ENCODE assay signal across 28 mouse cellular contexts in the genomic region with DNA sequence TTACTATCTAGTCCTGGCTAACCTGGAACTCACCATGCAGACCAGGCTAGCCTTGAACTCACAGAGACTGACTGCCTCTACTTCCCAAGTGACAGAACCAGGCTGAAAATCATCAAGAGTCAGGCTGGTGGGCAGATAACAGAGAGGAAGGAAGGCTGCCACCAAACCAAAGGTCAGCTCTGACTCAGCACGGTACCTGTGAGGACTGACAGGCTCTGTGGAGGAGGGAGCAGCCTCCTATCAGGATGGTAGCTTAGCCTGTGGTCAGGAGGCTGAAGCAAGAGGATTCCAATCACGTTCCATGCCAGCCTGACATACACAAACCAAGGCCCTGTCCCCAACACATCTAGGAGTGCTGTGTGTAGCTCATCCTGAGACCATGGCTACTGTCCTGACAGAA. TPM values are rescaled to one million over a fixed set of nuclear protein-coding genes. Genes with fewer than 3 reads are reported as not detected.
DNase-seq lines count a peak whose midpoint lies in the region; ATAC-seq and TF ChIP-seq lines count a peak whose summit lies in the region.
"Had no signal": no experiment of that assay in that cellular context is flagged by ENCODE, and none has a peak within 500 bp of the region (broad histone marks: within the 10 kb centered on the region; RNA-seq: fewer than 3 reads in every experiment).

No protein-coding gene starts in this region.

- no peak overlapping the region for H3K27ac ChIP-seq in intestine, embryonic 16.5 days (ENCODE audit: low read length)
- no peak overlapping the region for H3K27ac ChIP-seq in intestine, embryonic 15.5 days
- peak overlapping the region; percentile 26; the same call in 1 of the 2 replicates for H3K27ac ChIP-seq in thymus, adult 2 months (ENCODE audit: control insufficient read depth, insufficient read depth, low read length)
- H3K27ac ChIP-seq: embryonic facial prominence, embryonic 12.5 days; embryonic facial prominence, embryonic 15.5 days; gastrocnemius, adult 2 months; heart, embryonic 10.5 days; heart, embryonic 13.5 days; hindbrain, embryonic 14.5 days; hindbrain, postnatal 0 days had no signal

- H3K9me3 ChIP-seq in intestine, embryonic 16.5 days (ENCODE audit: control insufficient read depth, low read length), result no peaks in the 10 kb centered on the region
- no peaks in the 10 kb centered on the region for H3K9me3 ChIP-seq in intestine, embryonic 15.5 days
- H3K9me3 ChIP-seq: embryonic facial prominence, embryonic 12.5 days; embryonic facial prominence, embryonic 15.5 days; heart, embryonic 10.5 days; heart, embryonic 13.5 days had no signal

- H3K27me3 ChIP-seq in intestine, embryonic 16.5 days (replicated peaks; ENCODE audit: control insufficient read depth, insufficient read depth, low read length), result no peaks in the 10 kb centered on the region
- no peaks in the 10 kb centered on the region for H3K27me3 ChIP-seq in intestine, embryonic 15.5 days (replicated peaks)
- no peaks in the 10 kb centered on the region for H3K27me3 ChIP-seq in thymus, adult 2 months (ENCODE audit: control insufficient read depth, insufficient read depth, low read length)
- H3K27me3 ChIP-seq: embryonic facial prominence, embryonic 12.5 days; embryonic facial prominence, embryonic 15.5 days had no signal

- TF ChIP-seq POLR2A in thymus, adult 2 months (IDR thresholded peaks at IDR 0.05; ENCODE audit: control insufficient read depth, extremely low read depth, insufficient read depth, low read length, poor library complexity), result no peak

- no peak overlapping the region for H3K4me3 ChIP-seq in intestine, embryonic 16.5 days (ENCODE audit: low read length)
- H3K4me3 ChIP-seq in intestine, embryonic 15.5 days (replicated peaks), result no peak overlapping the region
- no peak overlapping the region for H3K4me3 ChIP-seq in thymus, adult 2 months (ENCODE audit: control insufficient read depth, insufficient read depth, low read length)
- H3K4me3 ChIP-seq: embryonic facial prominence, embryonic 12.5 days; embryonic facial prominence, embryonic 15.5 days; gastrocnemius, adult 2 months; heart, embryonic 10.5 days; heart, embryonic 13.5 days had no signal

- no peak for DNase-seq in thymus, adult 2 months
- no peak for DNase-seq in thymus, postnatal 36 days
- peak; percentile 69 for DNase-seq in yolk sac, embryonic 10.5 days (ENCODE audit: low spot score)
- no peak for DNase-seq in lung, postnatal 25 days (ENCODE audit: low spot score)
- no peak for DNase-seq in heart, adult 11 months
- DNase-seq: adrenal gland, adult 8-10 months; adrenal gland, postnatal 25 days; cerebellum, adult 18-20 months; cerebellum, adult 9-11 months; cerebellum, postnatal 25 days; forebrain, postnatal 0 days; gastrocnemius, adult 2 months; gastrocnemius, postnatal 14 days; heart, adult 18-20 months; heart, postnatal 14 days; heart, postnatal 4 days had no signal

- WGBS in intestine, embryonic 16.5 days, result 64% methylated on average over 2 of the region's 2 CpGs
- whole genome bisulfite sequencing in intestine, embryonic 15.5 days, result 75% methylated on average over 2 of the region's 2 CpGs
- WGBS in thymus, adult 2 months, result 85% methylated on average over 2 of the region's 2 CpGs

- no peaks in the 10 kb centered on the region for H3K36me3 ChIP-seq in intestine, embryonic 16.5 days (ENCODE audit: control insufficient read depth, insufficient read depth, low read length)
- no peaks in the 10 kb centered on the region for H3K36me3 ChIP-seq in intestine, embryonic 15.5 days
- H3K36me3 ChIP-seq in thymus, adult 2 months (ENCODE audit: control insufficient read depth, insufficient read depth, low read length), result no peaks in the 10 kb centered on the region

- no peak overlapping the region for H3K4me2 ChIP-seq in intestine, embryonic 16.5 days (ENCODE audit: low read depth, low read length)
- H3K4me2 ChIP-seq in intestine, embryonic 15.5 days (replicated peaks), result no peak overlapping the region
- H3K4me2 ChIP-seq: embryonic facial prominence, embryonic 12.5 days; embryonic facial prominence, embryonic 15.5 days; heart, embryonic 13.5 days; hindbrain, embryonic 14.5 days had no signal

- ATAC-seq in intestine, embryonic 16.5 days, result peak; percentile 75
- no peak; the same call in 1 of the 2 replicates for ATAC-seq in intestine, embryonic 15.5 days
- ATAC-seq in erythroid progenitor cell, adult 5-6 weeks (replicated peaks; ENCODE audit: low FRiP score, poor library complexity, severe bottlenecking), result peak; percentile 20; the same call in 1 of the 2 replicates
- ATAC-seq: activated CD4-positive, CD25-positive, alpha-beta regulatory T cell, adult 4 months; CD4-positive, CD25-positive, alpha-beta regulatory T cell, adult 4 months; forebrain, embryonic 14.5 days; forebrain, postnatal 0 days; hindbrain, postnatal 0 days had no signal

- no peak overlapping the region for H3K9ac ChIP-seq in intestine, embryonic 16.5 days (ENCODE audit: low read depth, low read length)
- H3K9ac ChIP-seq in intestine, embryonic 15.5 days, result no peak overlapping the region
- H3K9ac ChIP-seq: embryonic facial prominence, embryonic 12.5 days; embryonic facial prominence, embryonic 15.5 days; forebrain, postnatal 0 days; heart, embryonic 13.5 days; hindbrain, embryonic 14.5 days had no signal

- TF ChIP-seq CTCF in thymus, adult 2 months (IDR thresholded peaks at IDR 0.05; ENCODE audit: borderline replicate concordance, control insufficient read depth, extremely low read depth, insufficient read depth, low read length, poor library complexity), result no peak

- no peaks in the 10 kb centered on the region for H3K4me1 ChIP-seq in intestine, embryonic 16.5 days (ENCODE audit: control insufficient read depth, insufficient read depth, low read length)
- H3K4me1 ChIP-seq in intestine, embryonic 15.5 days (replicated peaks), result no peaks in the 10 kb centered on the region
- H3K4me1 ChIP-seq in thymus, adult 2 months (replicated peaks; ENCODE audit: control insufficient read depth, insufficient read depth, low read length), result peaks cover 75% of the 10 kb centered on the region

RNA-seq across cellular contexts. Expression of a gene that starts 54.3 kb away (rescaled TPM):
- polyA plus RNA-seq in intestine, embryonic 16.5 days (2015; fragmentation: Nextera tagmentation; extraction: Ambion mirVana), result 31.4 and 34.1 TPM in 2 replicates
- 34.7 and 38.0 TPM in 2 replicates for polyA plus RNA-seq in intestine, embryonic 15.5 days (2015; fragmentation: Nextera tagmentation; extraction: Ambion mirVana)
- polyA plus RNA-seq in thymus, adult 2 months (2012; rRNA removed), result 197 and 252 TPM in 2 replicates
- 25.9 and 29.3 TPM in 2 replicates for total RNA-seq in erythroid progenitor cell, adult 5-6 weeks (2015; ENCODE audit: low replicate concordance)
- 113 and 134 TPM in 2 replicates for total RNA-seq in erythroid progenitor cell, adult 5-6 weeks (2017; ENCODE audit: low replicate concordance)

RNA-seq across cellular contexts. Expression of a gene that starts 54.4 kb away (rescaled TPM):
- 48.6 and 48.8 TPM in 2 replicates for polyA plus RNA-seq in intestine, embryonic 16.5 days (2015; fragmentation: Nextera tagmentation; extraction: Ambion mirVana)
- polyA plus RNA-seq in intestine, embryonic 15.5 days (2015; fragmentation: Nextera tagmentation; extraction: Ambion mirVana), result 48.5 and 52.5 TPM in 2 replicates
- polyA plus RNA-seq in thymus, adult 2 months (2012; rRNA removed), result 23.3 and 25.0 TPM in 2 replicates
- total RNA-seq in erythroid progenitor cell, adult 5-6 weeks (2015; ENCODE audit: low replicate concordance), result 11.5 and 14.7 TPM in 2 replicates
- 7.1 and 10.1 TPM in 2 replicates for total RNA-seq in erythroid progenitor cell, adult 5-6 weeks (2017; ENCODE audit: low replicate concordance)
